Mouse (Mus musculus) MEL (cell line): ENCODE data around the gene Zdhhc4.

Experiments
- BHLHE40 ChIP-seq: IDR thresholded peaks from 2 replicates; pipeline ENCODE4 v1.6.1; 2012; ENCODE audit warnings: low read depth, mild to moderate bottlenecking, inconsistent platforms, low read length, improper control_type of control experiment, borderline replicate concordance
- CTCF ChIP-seq, 3 experiments: IDR thresholded peaks in 2 of 3; conservative IDR thresholded peaks in 1 of 3; 2 replicates each; pipeline ENCODE4 v1.5.1; 2011 to 2012; ENCODE audit warnings: low read length in 3 of 3, low read depth in 2 of 3, mild to moderate bottlenecking in 2 of 3, improper control_type of control experiment in 1 of 3, inconsistent platforms in 1 of 3, mixed read lengths in 1 of 3, moderate library complexity in 1 of 3; ENCODE audit not compliant: control insufficient read depth in 1 of 3, insufficient read depth in 1 of 3, poor library complexity in 1 of 3, severe bottlenecking in 1 of 3
- E2F4 ChIP-seq: IDR thresholded peaks from 2 replicates; pipeline ENCODE4 v1.6.1; 2011; ENCODE audit warnings: low read depth, low read length, improper control_type of control experiment, borderline replicate concordance
- ELF1 ChIP-seq: IDR thresholded peaks from 2 replicates; pipeline ENCODE4 v1.6.1; 2014; ENCODE audit warnings: low read depth, mild to moderate bottlenecking, inconsistent platforms, low read length, improper control_type of control experiment, moderate library complexity
- MAX ChIP-seq: IDR thresholded peaks from 2 replicates; pipeline ENCODE4 v1.6.1; 2011; ENCODE audit warnings: low read length, improper control_type of control experiment
- NELFE ChIP-seq: IDR thresholded peaks from 2 replicates; pipeline ENCODE4 v1.6.1; 2011; ENCODE audit warnings: low read depth, low read length, improper control_type of control experiment
- POLR2A ChIP-seq, 2 experiments: IDR thresholded peaks; 2 replicates each; pipeline ENCODE4 v1.6.1; 2011 to 2012; ENCODE audit warnings: low read length in 2 of 2, mild to moderate bottlenecking in 2 of 2, control low read depth in 1 of 2, improper control_type of control experiment in 1 of 2, low read depth in 1 of 2, moderate library complexity in 1 of 2; ENCODE audit not compliant: control insufficient read depth in 1 of 2, insufficient read depth in 1 of 2, poor library complexity in 1 of 2
- POLR2AphosphoS5 ChIP-seq: IDR thresholded peaks from 2 replicates; pipeline ENCODE4 v1.6.1; 2012; ENCODE audit warnings: low read depth, borderline replicate concordance, mild to moderate bottlenecking, inconsistent platforms, low read length, moderate library complexity, mixed read lengths
- TAL1 ChIP-seq: IDR thresholded peaks from 2 replicates; pipeline ENCODE4 v1.6.1; 2012; ENCODE audit warnings: mild to moderate bottlenecking, inconsistent platforms, low read length, moderate library complexity, mixed read lengths
- UBTF ChIP-seq: IDR thresholded peaks from 2 replicates; pipeline ENCODE4 v1.6.1; 2012; ENCODE audit warnings: low read depth, mild to moderate bottlenecking, inconsistent platforms, low read length, improper control_type of control experiment, moderate library complexity, borderline replicate concordance; ENCODE audit not compliant: insufficient read depth
- USF2 ChIP-seq, 2 experiments: IDR thresholded peaks; 2 replicates each; pipeline ENCODE4 v1.6.1; 2011 to 2012; ENCODE audit warnings: improper control_type of control experiment in 2 of 2, low read length in 2 of 2, borderline replicate concordance in 1 of 2, inconsistent platforms in 1 of 2, low read depth in 1 of 2, mild to moderate bottlenecking in 1 of 2; ENCODE audit not compliant: insufficient read depth in 1 of 2

DNA sequence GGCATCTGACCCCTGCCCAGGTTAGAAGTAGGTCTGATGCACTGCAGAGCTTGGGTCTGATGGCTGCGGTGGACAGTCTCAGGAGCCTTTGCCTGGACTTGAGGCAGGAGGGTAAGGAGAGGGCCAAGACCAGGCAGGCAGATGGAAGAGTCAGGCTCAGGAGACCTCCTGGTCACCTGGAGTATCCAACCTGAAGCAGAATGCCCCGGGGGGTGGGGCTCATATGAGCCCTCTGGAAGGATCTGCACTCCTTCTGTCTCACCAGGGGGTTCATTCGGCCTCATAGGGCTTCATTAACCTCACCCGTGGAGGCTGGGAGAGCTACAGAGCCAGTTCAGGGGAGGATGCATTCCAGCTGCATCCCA lies 42.1 kb upstream of the Zdhhc4 start:
- TF ChIP-seq POLR2A (IDR thresholded peaks at IDR 0.05; ENCODE audit: control insufficient read depth in 1 of 2, insufficient read depth in 1 of 2, low read depth in 1 of 2, low read length in 2 of 2, poor library complexity in 1 of 2) = no peak
- no peak for TF ChIP-seq E2F4
- no peak for TF ChIP-seq UBTF
- no peak for TF ChIP-seq USF2 (IDR thresholded peaks at IDR 0.05; ENCODE audit: borderline replicate concordance in 1 of 2, insufficient read depth in 1 of 2, low read depth in 1 of 2, low read length in 2 of 2)
- no peak for TF ChIP-seq CTCF (IDR thresholded peaks at IDR 0.05 in 2 of 3, conservative IDR thresholded peaks at IDR 0.05 in 1 of 3; ENCODE audit: control insufficient read depth in 1 of 3, insufficient read depth in 1 of 3, low read depth in 2 of 3, low read length in 3 of 3, poor library complexity in 1 of 3, severe bottlenecking in 1 of 3)
- TF ChIP-seq TAL1 = no peak
- TF ChIP-seq POLR2AphosphoS5 = no peak
- no peak for TF ChIP-seq NELFE
- TF ChIP-seq MAX = no peak
- no peak for TF ChIP-seq ELF1
- TF ChIP-seq BHLHE40 = no peak
